Mouse (Mus musculus) liver, embryonic 14.5 days (tissue): ENCODE results near the gene Ppm1f. TPM values are rescaled to one million over a fixed set of nuclear protein-coding genes. Genes with fewer than 3 reads are reported as not detected.

Experiments
- ATAC-seq: fragments of 200-750 bp; cut with Nextera tagmentation; 2 replicates; pipeline ENCODE4 v1.8.0; 2017; ENCODE audit warnings: moderate number of reproducible peaks, mild to moderate bottlenecking, moderate library complexity; ENCODE audit not compliant: insufficient read depth
- DNase-seq, 3 experiments: peaks; one replicate each; pipeline ENCODE4 v3.0.0-alpha.2; 2012 to 2013; ENCODE audit warnings: low read depth in 3 of 3, low spot score in 3 of 3
- H3K27ac ChIP-seq: fragments of 300-500 bp; sonication (generic); 2 replicates; pipeline ENCODE4 v1.5.1; 2014; ENCODE audit warnings: moderate library complexity, mild to moderate bottlenecking, control low read depth, inconsistent platforms
- H3K27me3 ChIP-seq: fragments of 300-500 bp; sonication (generic); 2 replicates; pipeline ENCODE4 v1.6.1; 2014; ENCODE audit warnings: mild to moderate bottlenecking, low read length, moderate library complexity; ENCODE audit not compliant: control insufficient read depth, insufficient read depth
- H3K36me3 ChIP-seq: fragments of 300-500 bp; sonication (generic); replicated peaks from 2 replicates; pipeline ENCODE4 v1.6.1; 2014; ENCODE audit warnings: low read depth; ENCODE audit not compliant: control insufficient read depth, insufficient read depth
- H3K4me1 ChIP-seq, 2 experiments: fragments of 200-500 bp in 1 of 2; fragments of 300-500 bp in 1 of 2; sonication (generic) in 1 of 2; replicated peaks; 2 replicates each; pipeline ENCODE4 v1.6.1; 2012 to 2014; ENCODE audit warnings: antibody characterized with exemption in 1 of 2, inconsistent platforms in 1 of 2, low read length in 1 of 2; ENCODE audit not compliant: control insufficient read depth in 2 of 2, insufficient read depth in 2 of 2
- H3K4me2 ChIP-seq: fragments of 300-500 bp; sonication (generic); 2 replicates; pipeline ENCODE4 v1.6.1; 2014; ENCODE audit warnings: low read depth, mild to moderate bottlenecking, control low read depth, moderate library complexity
- H3K4me3 ChIP-seq, 2 experiments: fragments of 200-500 bp in 1 of 2; fragments of 300-500 bp in 1 of 2; sonication (generic) in 1 of 2; 2 replicates each; pipeline ENCODE4 v1.5.1; 2012 to 2014; ENCODE audit warnings: low read depth in 2 of 2, low read length in 2 of 2, mild to moderate bottlenecking in 2 of 2, control low read depth in 1 of 2, inconsistent platforms in 1 of 2, moderate library complexity in 1 of 2; ENCODE audit not compliant: insufficient read depth in 1 of 2
- H3K9ac ChIP-seq: fragments of 300-500 bp; sonication (generic); replicated peaks from 2 replicates; pipeline ENCODE4 v1.6.1; 2014; ENCODE audit warnings: mild to moderate bottlenecking, control low read depth, moderate library complexity
- H3K9me3 ChIP-seq: fragments of 300-500 bp; sonication (generic); 2 replicates; pipeline ENCODE4 v1.6.1; 2016; ENCODE audit warnings: low read length, mixed read lengths; ENCODE audit not compliant: control insufficient read depth
- CTCF ChIP-seq: IDR thresholded peaks from 2 replicates; pipeline ENCODE4 v1.5.1; 2016; ENCODE audit warnings: antibody characterized with exemption, low read depth, control low read depth
- EP300 ChIP-seq: IDR thresholded peaks from 2 replicates; pipeline ENCODE4 v1.6.1; 2016; ENCODE audit warnings: antibody characterized with exemption, low read depth
- WGBS: fragments of 180-500 bp; shearing (Covaris S2); extraction: QIAGEN DNeasy Blood & Tissue Kit; methylation state at CpG from one replicate; pipeline ENCODE4 v1.1.7; 2014; ENCODE audit not compliant: insufficient replicate concordance; 5-methylcytosine and 5-hydroxymethylcytosine counted together
- polyA plus RNA-seq, 2 experiments: library from polyadenylated mRNA; depleted of rRNA in 1 of 2; stranded (reverse) in 1 of 2; unstranded in 1 of 2; fragments of >200 nt; fragmentation: Nextera tagmentation in 1 of 2; extraction: Ambion mirVana in 1 of 2; gene quantifications; 2 replicates each; pipeline versions ENCODE4 v1.2.1 to v1.2.3; 2012 to 2014

Ppm1f gene
- polyA plus RNA-seq, 2 experiments: 3.8 to 5.3 TPM

GRCm38 (mm10) chr16:16941078-16941477 lies 44.8 kb downstream of the Ppm1f start:
- 59% methylated on average over 2 of the region's 2 CpGs for WGBS
- no peaks in the 10 kb centered on the region for H3K9me3 ChIP-seq
- no peak overlapping the region for H3K27ac ChIP-seq
- H3K27me3 ChIP-seq: no peaks in the 10 kb centered on the region
- no peak overlapping the region for H3K4me2 ChIP-seq
- no peak overlapping the region for H3K4me3 ChIP-seq
- DNase-seq: no peak
- TF ChIP-seq CTCF (no peak), EP300 (no peak)
- ATAC-seq: no peak
- no peaks in the 10 kb centered on the region for H3K36me3 ChIP-seq
- no peak overlapping the region for H3K9ac ChIP-seq
- peaks cover 0 to 3% of the 10 kb centered on the region in 2 experiments; a peak in 1 of 4 replicates for H3K4me1 ChIP-seq

- Histone ChIP-seq H3K4me1 (no peaks in the 10 kb centered on the region), H3K9ac (no peak overlapping the region), H3K4me2 (no peak overlapping the region), H3K4me3 (no peak overlapping the region), H3K9me3 (no peaks in the 10 kb centered on the region), H3K27me3 (no peaks in the 10 kb centered on the region), H3K36me3 (no peaks in the 10 kb centered on the region), H3K27ac (no peak overlapping the region)
- ATAC-seq: no peak
- no peak for TF ChIP-seq CTCF
- no peak for TF ChIP-seq EP300
- WGBS: 14% methylated on average over 4 of the region's 5 CpGs
- DNase-seq: no peak
Measured at GRCm38 (mm10) chr16:16958575-16958974, 62.3 kb downstream of the Ppm1f start.

GRCm38 (mm10) chr16:16959907-16960306 lies 63.6 kb downstream of the Ppm1f start:
- ATAC-seq: no peak
- Histone ChIP-seq H3K4me1 (peaks cover under 1 to 2% of the 10 kb centered on the region in 2 experiments; a peak in 2 of 4 replicates), H3K27me3 (no peaks in the 10 kb centered on the region), H3K4me2 (no peak overlapping the region), H3K36me3 (no peaks in the 10 kb centered on the region), H3K4me3 (no peak overlapping the region), H3K9ac (no peak overlapping the region), H3K9me3 (no peaks in the 10 kb centered on the region), H3K27ac (no peak overlapping the region)
- DNase-seq: no peak
- 73% methylated on average over 6 of the region's 6 CpGs for WGBS
- no peak for TF ChIP-seq EP300
- TF ChIP-seq CTCF: no peak

- Histone ChIP-seq H3K27ac (no peak overlapping the region), H3K36me3 (no peaks in the 10 kb centered on the region), H3K27me3 (no peaks in the 10 kb centered on the region), H3K9me3 (no peaks in the 10 kb centered on the region), H3K4me1 (peaks cover 4 to 6% of the 10 kb centered on the region in 2 experiments; a peak in 2 of 4 replicates), H3K4me2 (no peak overlapping the region), H3K9ac (no peak overlapping the region), H3K4me3 (no peak overlapping the region)
- ATAC-seq: peak; percentile 67; the same call in 1 of the 2 replicates
- 10% methylated on average over 1 of the region's 1 CpGs for WGBS
- DNase-seq: peak in 1 of 3 experiments; percentile 22
- no peak for TF ChIP-seq EP300
- TF ChIP-seq CTCF: no peak
Measured at GRCm38 (mm10) chr16:16965149-16965548, 68.9 kb downstream of the Ppm1f start.

- ATAC-seq: 0 out of 2 replicates have a peak, but pooled peaks have one; percentile 15
Measured at GRCm38 (mm10) chr16:16966290-16966689, 70.0 kb downstream of the Ppm1f start.

More at GRCm38 (mm10) chr16:16966290-16966689, 70.0 kb downstream of the Ppm1f start:
- H3K4me3 ChIP-seq: no peak overlapping the region
- peaks cover 4 to 6% of the 10 kb centered on the region in 2 experiments; a peak in 2 of 4 replicates for H3K4me1 ChIP-seq
- DNase-seq: no peak
- H3K9ac ChIP-seq: no peak overlapping the region
- TF ChIP-seq EP300 (no peak), CTCF (no peak)
- H3K27me3 ChIP-seq: no peaks in the 10 kb centered on the region
- no peak overlapping the region for H3K4me2 ChIP-seq
- no peaks in the 10 kb centered on the region for H3K36me3 ChIP-seq
- no peaks in the 10 kb centered on the region for H3K9me3 ChIP-seq
- H3K27ac ChIP-seq: no peak overlapping the region

Other genes starting within 250 kb of the Ppm1f start
- gene Olfr19, start 220.1 kb upstream of the Ppm1f start, polyA plus RNA-seq (2012; rRNA removed): not detected in 2 replicates
- gene Olfr19, start 220.1 kb upstream of the Ppm1f start, polyA plus RNA-seq (2014; fragmentation: Nextera tagmentation; extraction: Ambion mirVana): not detected in 2 replicates
- gene Spag6l, start 67.0 kb upstream of the Ppm1f start, polyA plus RNA-seq (2012; rRNA removed): 0.02 TPM in 2 replicates
- not detected in 2 replicates for gene Spag6l, start 67.0 kb upstream of the Ppm1f start, polyA plus RNA-seq (2014; fragmentation: Nextera tagmentation; extraction: Ambion mirVana)
- gene Igll1, start 32.5 kb upstream of the Ppm1f start, polyA plus RNA-seq (2012; rRNA removed): 1.4 and 1.7 TPM in 2 replicates
- 2.7 and 4.1 TPM in 2 replicates for gene Igll1, start 32.5 kb upstream of the Ppm1f start, polyA plus RNA-seq (2014; fragmentation: Nextera tagmentation; extraction: Ambion mirVana)
- 22.8 and 25.4 TPM in 2 replicates for gene Top3b, start 25.7 kb upstream of the Ppm1f start, polyA plus RNA-seq (2012; rRNA removed)
- 19.1 and 22.5 TPM in 2 replicates for gene Top3b, start 25.7 kb upstream of the Ppm1f start, polyA plus RNA-seq (2014; fragmentation: Nextera tagmentation; extraction: Ambion mirVana)
- gene Vpreb1, start 25.6 kb upstream of the Ppm1f start, polyA plus RNA-seq (2012; rRNA removed): 1.5 and 1.8 TPM in 2 replicates
- 2.6 and 3.6 TPM in 2 replicates for gene Vpreb1, start 25.6 kb upstream of the Ppm1f start, polyA plus RNA-seq (2014; fragmentation: Nextera tagmentation; extraction: Ambion mirVana)
- gene Mapk1, start 86.9 kb downstream of the Ppm1f start, polyA plus RNA-seq (2012; rRNA removed): 41.1 and 55.1 TPM in 2 replicates
- gene Mapk1, start 86.9 kb downstream of the Ppm1f start, polyA plus RNA-seq (2014; fragmentation: Nextera tagmentation; extraction: Ambion mirVana): 91.6 and 107 TPM in 2 replicates
- gene Ypel1, start 173.2 kb downstream of the Ppm1f start, polyA plus RNA-seq (2012; rRNA removed): 0.20 and 0.51 TPM in 2 replicates
- gene Ypel1, start 173.2 kb downstream of the Ppm1f start, polyA plus RNA-seq (2014; fragmentation: Nextera tagmentation; extraction: Ambion mirVana): 0.43 and 0.94 TPM in 2 replicates
- 29.1 and 33.4 TPM in 2 replicates for gene Ppil2, start 214.8 kb downstream of the Ppm1f start, polyA plus RNA-seq (2012; rRNA removed)
- 46.1 and 50.5 TPM in 2 replicates for gene Ppil2, start 214.8 kb downstream of the Ppm1f start, polyA plus RNA-seq (2014; fragmentation: Nextera tagmentation; extraction: Ambion mirVana)
- gene 2610318N02Rik, start 228.7 kb downstream of the Ppm1f start, polyA plus RNA-seq (2012; rRNA removed): 18.8 and 21.5 TPM in 2 replicates
- 15.2 and 16.7 TPM in 2 replicates for gene 2610318N02Rik, start 228.7 kb downstream of the Ppm1f start, polyA plus RNA-seq (2014; fragmentation: Nextera tagmentation; extraction: Ambion mirVana)
- gene Sdf2l1, start 235.9 kb downstream of the Ppm1f start, polyA plus RNA-seq (2012; rRNA removed): 22.4 and 23.3 TPM in 2 replicates
- gene Sdf2l1, start 235.9 kb downstream of the Ppm1f start, polyA plus RNA-seq (2014; fragmentation: Nextera tagmentation; extraction: Ambion mirVana): 38.3 and 41.0 TPM in 2 replicates
- gene Ydjc, start 248.2 kb downstream of the Ppm1f start, polyA plus RNA-seq (2012; rRNA removed): 10.2 and 10.8 TPM in 2 replicates
- gene Ydjc, start 248.2 kb downstream of the Ppm1f start, polyA plus RNA-seq (2014; fragmentation: Nextera tagmentation; extraction: Ambion mirVana): 7.9 and 9.6 TPM in 2 replicates